Mouse (Mus musculus) cerebellum, postnatal 14 days (tissue): ENCODE results near the gene Ankrd9.

ENCODE experiments used
- DNase-seq, 2 experiments: peaks; one replicate each; pipeline ENCODE4 v3.0.0; 2021; ENCODE audit warnings: mixed read lengths in 2 of 2

Gene Ankrd9

GRCm38 (mm10) chr12:110953900-110954299 is 24.9 kb downstream of the Ankrd9 start:
- no peak for DNase-seq

DNA sequence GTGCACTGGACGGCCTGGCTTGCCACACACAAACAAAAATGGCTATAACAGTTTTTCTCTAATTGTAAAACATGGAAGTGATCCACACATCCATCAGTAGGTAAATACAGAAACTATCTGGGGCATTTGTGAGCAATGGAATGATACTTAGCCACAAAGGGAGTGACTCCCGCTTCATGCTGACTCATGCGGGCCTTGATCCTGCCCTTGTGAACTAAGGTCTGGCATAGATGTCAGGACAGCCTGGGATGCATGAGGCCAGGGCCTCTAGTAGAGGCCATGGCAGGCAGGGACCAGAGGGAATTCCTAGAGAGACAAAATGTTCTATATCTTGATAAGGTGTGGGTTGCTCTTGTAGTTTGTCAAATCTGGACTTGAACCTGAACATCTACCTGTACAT is 25.4 kb downstream of the Ankrd9 start:
- DNase-seq = no peak

- peak; percentile 34 to 68 for DNase-seq
These were observed 26.0 kb downstream of the Ankrd9 start for GRCm38 (mm10) chr12:110952628-110953385.

DNA sequence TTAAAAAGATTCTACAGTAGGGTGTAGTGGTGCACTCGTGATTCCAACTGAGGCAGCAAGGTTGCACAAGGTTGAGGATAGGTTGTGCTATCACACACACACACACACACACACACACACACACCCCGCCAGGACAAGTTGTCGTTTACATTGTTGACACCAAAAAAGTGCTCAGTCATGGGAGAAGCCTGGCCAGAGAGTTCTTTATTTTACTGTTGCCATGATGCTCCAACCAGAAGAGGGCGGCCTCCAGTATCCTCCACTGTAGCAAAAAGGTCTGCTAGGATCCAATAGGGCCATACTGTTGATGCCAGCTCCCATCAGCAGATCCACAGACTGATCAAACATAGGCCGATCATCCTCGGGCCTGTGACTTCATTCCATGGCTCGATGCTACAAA is 27.6 kb downstream of the Ankrd9 start:
- no peak for DNase-seq

DNA sequence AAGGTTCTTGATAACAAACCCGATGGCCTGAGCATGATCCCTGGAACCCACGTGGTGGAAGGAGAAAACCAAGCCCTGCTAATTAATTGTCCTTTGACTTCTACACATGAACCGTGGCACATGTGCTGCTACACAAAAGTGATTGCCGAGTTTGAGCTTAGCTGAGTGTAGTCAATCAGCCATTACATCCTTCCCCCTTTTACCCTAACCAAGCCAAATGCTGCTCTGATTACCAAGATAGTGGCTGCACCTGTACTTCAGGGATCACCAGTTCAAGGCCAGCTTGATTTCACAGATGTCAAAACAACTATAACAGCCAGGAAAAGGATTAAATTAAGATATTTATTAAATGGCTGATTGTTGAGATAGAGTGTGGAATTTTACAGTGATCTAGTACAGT is 28.7 kb downstream of the Ankrd9 start:
- DNase-seq = no peak

DNA sequence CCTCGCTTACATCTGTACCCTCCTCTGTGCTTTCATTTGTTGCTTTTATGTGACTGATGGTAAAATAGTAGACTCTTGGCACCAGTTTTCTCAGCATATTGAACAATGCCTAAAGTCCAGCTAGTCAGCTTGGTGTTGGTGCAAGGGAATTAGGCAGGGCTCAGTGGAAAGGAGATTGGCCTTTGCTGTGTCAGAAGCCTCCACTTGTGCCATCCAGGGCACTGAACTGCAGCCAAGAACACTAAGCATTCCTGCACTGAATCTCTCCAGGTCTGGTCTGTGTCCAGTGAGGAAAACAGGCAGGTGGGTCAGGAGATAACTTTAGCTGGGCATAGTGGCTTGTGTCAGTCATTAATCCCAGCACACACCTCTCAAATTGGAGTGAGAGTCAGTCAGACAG is 29.4 kb downstream of the Ankrd9 start:
- DNase-seq = peak in 1 of 2 experiments; percentile 69

DNA sequence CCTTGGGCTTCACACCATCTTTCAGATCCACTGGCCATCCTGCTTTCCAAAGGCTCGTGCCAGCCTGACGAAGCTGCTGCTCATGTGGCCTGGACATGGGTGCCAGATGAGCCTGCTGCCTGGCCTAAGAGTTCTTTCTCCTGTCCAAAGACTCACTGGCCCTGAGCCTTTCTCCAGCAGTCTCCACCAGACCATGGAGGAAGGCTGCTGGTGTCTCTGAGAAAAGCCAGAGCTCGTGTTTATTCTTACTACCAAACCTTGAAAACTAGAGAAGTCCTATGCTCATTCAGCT is 30.0 kb downstream of the Ankrd9 start:
- peak; percentile 37 to 46 for DNase-seq

GRCm38 (mm10) chr12:110948082-110948909 is 30.5 kb downstream of the Ankrd9 start:
- DNase-seq = no peak

GRCm38 (mm10) chr12:110946216-110946615 is 32.6 kb downstream of the Ankrd9 start:
- DNase-seq = no peak

DNA sequence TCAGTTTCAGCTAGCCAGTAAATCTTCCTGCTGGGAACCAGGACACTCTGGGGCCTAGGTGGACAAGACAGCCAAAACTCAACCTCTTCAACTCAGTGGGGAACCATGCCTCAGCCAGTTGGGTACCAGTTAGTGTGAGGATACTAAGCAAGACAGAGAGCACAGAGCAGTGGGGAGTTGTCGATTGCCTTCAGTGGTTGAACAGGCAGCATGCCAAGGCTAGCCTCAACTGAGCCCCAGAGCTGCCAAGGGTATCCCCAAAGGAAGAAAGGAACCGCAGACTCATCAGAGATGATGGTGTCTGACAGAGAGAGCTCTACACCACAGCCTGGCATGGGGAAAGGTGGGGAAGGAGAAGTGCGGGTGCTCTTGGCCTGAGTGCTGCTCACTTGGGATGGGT is 38.0 kb downstream of the Ankrd9 start:
- DNase-seq = peak; percentile 42

DNA sequence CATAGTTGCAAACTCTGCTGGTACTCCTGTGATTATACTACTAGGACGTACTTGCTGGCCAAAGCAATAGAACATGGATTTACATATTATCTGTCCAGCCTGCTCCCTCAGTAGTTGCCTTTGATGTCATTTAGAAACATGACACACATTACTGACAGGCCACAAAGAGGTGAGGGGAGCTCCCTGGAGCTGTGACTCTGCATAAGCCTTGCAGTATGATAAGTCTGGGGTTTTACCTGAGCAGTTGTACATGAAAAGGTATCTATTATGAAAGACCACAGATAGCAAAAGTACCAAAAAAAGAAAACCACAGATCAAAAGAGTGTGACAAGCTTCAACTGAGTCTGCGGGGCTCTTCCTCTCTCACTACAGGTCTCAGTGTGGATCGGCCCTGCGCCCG is 39.5 kb downstream of the Ankrd9 start:
- no peak for DNase-seq

GRCm38 (mm10) chr12:110937496-110937895 is 41.3 kb downstream of the Ankrd9 start:
- peak in 1 of 2 experiments; percentile 40 for DNase-seq

DNA sequence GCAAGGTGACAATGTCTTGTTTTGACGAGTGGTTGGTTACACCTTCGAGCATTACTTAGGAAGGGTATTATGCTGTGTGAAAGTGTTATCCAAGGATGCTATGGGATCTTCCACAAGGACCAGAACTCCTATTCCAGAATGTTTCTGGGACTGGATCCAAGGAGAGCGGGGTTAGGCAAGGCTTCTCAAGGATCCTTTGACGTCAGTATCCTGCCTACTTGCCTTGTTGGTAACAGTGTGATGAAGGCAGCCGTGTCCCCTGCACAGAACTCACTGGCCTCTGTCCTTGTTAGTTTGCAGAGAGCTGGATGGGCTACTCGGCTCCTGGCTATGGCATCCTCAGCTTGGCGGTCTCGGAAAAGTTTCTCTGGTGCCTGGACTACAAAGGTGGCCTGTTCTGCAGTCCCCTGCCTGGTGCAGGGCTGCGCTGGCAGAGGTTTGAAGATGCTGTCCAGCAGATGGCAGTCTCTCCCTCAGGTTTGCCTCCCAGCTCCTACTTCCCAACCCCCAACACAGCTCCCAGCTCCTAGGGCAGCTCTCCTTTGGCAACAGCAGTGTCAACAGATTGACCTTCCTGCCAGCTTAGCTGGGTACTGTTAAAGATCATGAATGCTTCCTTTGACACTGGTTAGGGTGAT is 42.7 kb downstream of the Ankrd9 start:
- DNase-seq = peak; percentile 95 to 96

- DNase-seq = no peak
These were observed 46.0 kb downstream of the Ankrd9 start for GRCm38 (mm10) chr12:110932820-110933219.
